Mouse (Mus musculus) stomach, embryonic 14.5 days (tissue): ENCODE data around the gene Hoxc4. TPM values are rescaled to one million over a fixed set of nuclear protein-coding genes. Genes with fewer than 3 reads are reported as not detected.
A peak's percentile ranks its signal among the peaks of the same experiment; 100 is the strongest.

Source experiments
- ATAC-seq: fragments of 200-750 bp; cut with Nextera tagmentation; 2 replicates; pipeline ENCODE4 v1.8.0; 2017; ENCODE audit warnings: low read depth, moderate TSS enrichment; ENCODE audit not compliant: insufficient number of reproducible peaks, insufficient read depth, low FRiP score
- H3K27ac ChIP-seq: fragments of 300-500 bp; sonication (generic); 2 replicates; pipeline ENCODE4 v1.5.1; 2014; ENCODE audit warnings: mild to moderate bottlenecking, low read length, moderate library complexity, mixed read lengths
- H3K27me3 ChIP-seq: fragments of 300-500 bp; sonication (generic); 2 replicates; pipeline ENCODE4 v1.6.1; 2014; ENCODE audit warnings: low read length, control low read depth, mixed read lengths; ENCODE audit not compliant: control insufficient read depth, insufficient read depth
- H3K36me3 ChIP-seq: fragments of 300-500 bp; sonication (generic); 2 replicates; pipeline ENCODE4 v1.6.1; 2014; ENCODE audit warnings: mild to moderate bottlenecking, control low read depth, low read length, moderate library complexity, mixed read lengths; ENCODE audit not compliant: control insufficient read depth, insufficient read depth
- H3K4me1 ChIP-seq: fragments of 300-500 bp; sonication (generic); 2 replicates; pipeline ENCODE4 v1.6.1; 2014; ENCODE audit warnings: low read length, control low read depth, mixed read lengths; ENCODE audit not compliant: control insufficient read depth, insufficient read depth
- H3K4me2 ChIP-seq: fragments of 300-500 bp; sonication (generic); replicated peaks from 2 replicates; pipeline ENCODE4 v1.6.1; 2014; ENCODE audit warnings: low read depth, low read length, control low read depth
- H3K4me3 ChIP-seq: fragments of 300-500 bp; sonication (generic); 2 replicates; pipeline ENCODE4 v1.5.1; 2014; ENCODE audit warnings: low read depth, low read length, control low read depth
- H3K9ac ChIP-seq: fragments of 300-500 bp; sonication (generic); replicated peaks from 2 replicates; pipeline ENCODE4 v1.6.1; 2014; ENCODE audit warnings: low read depth, mild to moderate bottlenecking, control low read depth, low read length, moderate library complexity, mixed read lengths
- H3K9me3 ChIP-seq: fragments of 300-500 bp; sonication (generic); 2 replicates; pipeline ENCODE4 v1.6.1; 2016; ENCODE audit warnings: low read depth, low read length, control low read depth; ENCODE audit not compliant: control insufficient read depth
- WGBS: fragments of 180-500 bp; shearing (Covaris S2); extraction: QIAGEN DNeasy Blood & Tissue Kit; methylation state at CpG from one replicate; pipeline ENCODE4 v1.1.7; 2014; 5-methylcytosine and 5-hydroxymethylcytosine counted together
- polyA plus RNA-seq: library from polyadenylated mRNA; unstranded; fragments of >200 nt; fragmentation: Nextera tagmentation; extraction: Ambion mirVana; gene quantifications from 2 replicates; pipeline ENCODE4 v1.2.1, GENCODE M21; 2014

Hoxc4 gene
- polyA plus RNA-seq, 1 experiment from 2014 or later, result 23.4 TPM

GRCm38 (mm10) chr15:102976631-102977422 lies 41.9 kb upstream of the Hoxc4 start:
- ATAC-seq, result no peak
- Histone ChIP-seq H3K4me1 (0 out of 2 replicates have a peak, but pooled peaks cover 2% of the 10 kb centered on the region), H3K36me3 (no peaks in the 10 kb centered on the region), H3K4me2 (no peak overlapping the region), H3K27ac (no peak overlapping the region), H3K9ac (no peak overlapping the region), H3K27me3 (peaks cover 84% of the 10 kb centered on the region), H3K4me3 (no peak overlapping the region; the same call in 1 of the 2 replicates), H3K9me3 (no peaks in the 10 kb centered on the region)
- WGBS, result 1% methylated on average over 37 of the region's 37 CpGs

GRCm38 (mm10) chr15:102977423-102977974 lies 41.2 kb upstream of the Hoxc4 start:
- 0 out of 2 replicates have a peak, but pooled peaks cover 2% of the 10 kb centered on the region for H3K4me1 ChIP-seq
- no peak for ATAC-seq
- H3K27ac ChIP-seq, result no peak overlapping the region
- no peaks in the 10 kb centered on the region for H3K9me3 ChIP-seq
- peaks cover 78% of the 10 kb centered on the region for H3K27me3 ChIP-seq
- H3K4me3 ChIP-seq, result no peak overlapping the region; the same call in 1 of the 2 replicates
- 3% methylated on average over 16 of the region's 16 CpGs for WGBS
- H3K9ac ChIP-seq, result no peak overlapping the region
- H3K36me3 ChIP-seq, result no peaks in the 10 kb centered on the region
- H3K4me2 ChIP-seq, result no peak overlapping the region

DNA sequence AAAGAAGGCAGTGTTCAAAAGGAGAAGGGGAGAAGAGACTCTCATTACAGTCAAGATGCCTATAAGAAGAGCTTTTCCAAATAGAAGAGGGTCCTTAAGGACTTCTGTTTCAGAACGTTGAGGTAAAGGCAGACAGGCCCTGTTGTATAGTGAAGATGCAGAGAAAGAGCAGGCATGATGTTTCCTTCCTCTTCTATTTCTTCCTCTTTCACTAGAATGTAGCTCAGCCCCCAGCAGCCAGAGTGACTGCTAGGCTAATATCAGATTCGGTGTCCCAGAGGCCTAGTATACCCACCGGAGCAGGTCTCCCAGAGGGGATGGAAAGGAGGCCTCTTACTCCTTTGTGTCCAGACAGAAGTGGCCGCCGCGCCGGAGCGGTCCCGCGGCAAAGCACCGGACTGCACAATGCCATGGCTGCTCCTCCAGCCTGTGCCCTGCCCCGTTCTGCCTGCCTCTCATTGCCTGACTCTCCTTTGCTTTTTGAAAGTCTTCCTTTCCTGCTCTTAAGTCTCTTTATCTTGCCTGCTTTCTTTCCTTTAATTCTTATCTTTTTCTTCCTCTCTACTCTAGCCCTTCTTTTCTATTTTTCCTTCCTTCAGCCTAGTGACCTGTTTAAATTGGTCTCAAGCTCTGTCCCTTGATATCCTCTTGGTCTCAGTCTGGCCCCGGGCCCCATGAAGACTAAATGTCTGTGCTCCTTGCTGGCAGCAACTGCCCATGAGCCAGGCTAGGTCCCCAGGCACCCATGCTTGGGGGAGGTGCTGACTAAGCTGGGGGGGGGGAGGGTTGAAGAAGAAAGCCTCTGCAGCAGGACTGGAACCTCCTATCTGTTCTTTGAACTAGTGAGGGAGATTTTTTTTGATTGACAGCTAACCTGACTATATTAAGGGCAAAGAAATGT lies 39.9 kb upstream of the Hoxc4 start:
- H3K27me3 ChIP-seq, result peaks cover 74% of the 10 kb centered on the region
- no peak overlapping the region for H3K4me2 ChIP-seq
- no peak overlapping the region for H3K4me3 ChIP-seq
- H3K4me1 ChIP-seq, result 0 out of 2 replicates have a peak, but pooled peaks cover 2% of the 10 kb centered on the region
- H3K9me3 ChIP-seq, result no peaks in the 10 kb centered on the region
- H3K36me3 ChIP-seq, result no peaks in the 10 kb centered on the region
- H3K9ac ChIP-seq, result no peak overlapping the region
- ATAC-seq, result no peak
- WGBS, result 6% methylated on average over 13 of the region's 13 CpGs
- no peak overlapping the region for H3K27ac ChIP-seq

- ATAC-seq, result no peak
- Histone ChIP-seq H3K4me1 (0 out of 2 replicates have a peak, but pooled peaks cover 2% of the 10 kb centered on the region), H3K9me3 (no peaks in the 10 kb centered on the region), H3K27me3 (peaks cover 72% of the 10 kb centered on the region), H3K27ac (no peak overlapping the region), H3K36me3 (no peaks in the 10 kb centered on the region), H3K9ac (no peak overlapping the region), H3K4me2 (no peak overlapping the region), H3K4me3 (no peak overlapping the region)
- WGBS, result 4% methylated on average over 1 of the region's 1 CpGs
These were observed 38.8 kb upstream of the Hoxc4 start for GRCm38 (mm10) chr15:102979936-102980335.

DNA sequence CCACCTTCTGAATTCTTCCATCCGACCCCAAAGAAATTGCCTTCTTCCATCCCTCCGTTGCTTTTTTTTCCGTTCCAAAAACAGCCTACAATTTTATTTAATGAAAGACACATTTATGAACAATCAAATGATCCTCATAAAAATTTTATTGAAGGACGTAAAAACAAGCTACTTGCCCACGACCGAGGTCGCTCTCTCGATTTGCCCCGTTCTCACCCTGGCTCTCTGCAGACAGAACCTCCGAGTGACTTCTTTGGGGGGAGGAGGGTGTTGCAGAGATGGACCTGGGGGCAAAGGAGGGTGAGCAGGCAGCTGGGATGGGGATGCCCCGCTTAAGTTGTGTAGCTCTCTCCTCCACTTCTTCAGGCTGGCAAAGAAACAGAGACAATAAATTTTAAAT lies 38.4 kb upstream of the Hoxc4 start:
- H3K27ac ChIP-seq, result no peak overlapping the region
- H3K4me1 ChIP-seq, result 0 out of 2 replicates have a peak, but pooled peaks cover 2% of the 10 kb centered on the region
- WGBS, result 5% methylated on average over 11 of the region's 11 CpGs
- H3K4me3 ChIP-seq, result no peak overlapping the region
- H3K36me3 ChIP-seq, result no peaks in the 10 kb centered on the region
- H3K9me3 ChIP-seq, result no peaks in the 10 kb centered on the region
- H3K27me3 ChIP-seq, result peaks cover 73% of the 10 kb centered on the region
- H3K4me2 ChIP-seq, result no peak overlapping the region
- no peak overlapping the region for H3K9ac ChIP-seq
- no peak for ATAC-seq

DNA sequence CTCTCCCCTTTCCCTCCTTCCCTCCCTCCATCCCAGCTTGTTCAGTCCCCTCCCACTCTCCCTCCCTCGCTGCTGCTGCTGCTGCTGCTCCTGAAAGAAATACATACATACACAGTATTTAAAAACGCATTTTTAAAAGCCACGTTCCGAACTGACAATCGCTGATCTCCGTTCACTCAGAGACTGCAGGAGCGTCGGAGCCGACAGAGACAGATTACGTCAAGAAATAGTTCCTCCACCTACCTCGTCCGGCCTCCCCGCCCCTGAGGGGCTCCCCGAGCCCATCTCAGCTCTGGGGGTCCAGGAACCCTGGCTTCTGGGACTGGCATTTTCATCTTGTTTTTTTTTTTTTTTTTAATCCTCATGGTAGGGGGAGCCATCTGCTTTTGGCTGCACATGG lies 37.8 kb upstream of the Hoxc4 start:
- under 1% methylated on average over 14 of the region's 14 CpGs for WGBS
- Histone ChIP-seq H3K4me3 (peak overlapping the region; percentile 17; the same call in 1 of the 2 replicates), H3K27me3 (peaks cover 76% of the 10 kb centered on the region), H3K4me1 (0 out of 2 replicates have a peak, but pooled peaks cover 2% of the 10 kb centered on the region), H3K4me2 (no peak overlapping the region; the same call in 1 of the 2 replicates), H3K9ac (no peak overlapping the region), H3K36me3 (no peaks in the 10 kb centered on the region), H3K27ac (no peak overlapping the region), H3K9me3 (no peaks in the 10 kb centered on the region)
- no peak for ATAC-seq

DNA sequence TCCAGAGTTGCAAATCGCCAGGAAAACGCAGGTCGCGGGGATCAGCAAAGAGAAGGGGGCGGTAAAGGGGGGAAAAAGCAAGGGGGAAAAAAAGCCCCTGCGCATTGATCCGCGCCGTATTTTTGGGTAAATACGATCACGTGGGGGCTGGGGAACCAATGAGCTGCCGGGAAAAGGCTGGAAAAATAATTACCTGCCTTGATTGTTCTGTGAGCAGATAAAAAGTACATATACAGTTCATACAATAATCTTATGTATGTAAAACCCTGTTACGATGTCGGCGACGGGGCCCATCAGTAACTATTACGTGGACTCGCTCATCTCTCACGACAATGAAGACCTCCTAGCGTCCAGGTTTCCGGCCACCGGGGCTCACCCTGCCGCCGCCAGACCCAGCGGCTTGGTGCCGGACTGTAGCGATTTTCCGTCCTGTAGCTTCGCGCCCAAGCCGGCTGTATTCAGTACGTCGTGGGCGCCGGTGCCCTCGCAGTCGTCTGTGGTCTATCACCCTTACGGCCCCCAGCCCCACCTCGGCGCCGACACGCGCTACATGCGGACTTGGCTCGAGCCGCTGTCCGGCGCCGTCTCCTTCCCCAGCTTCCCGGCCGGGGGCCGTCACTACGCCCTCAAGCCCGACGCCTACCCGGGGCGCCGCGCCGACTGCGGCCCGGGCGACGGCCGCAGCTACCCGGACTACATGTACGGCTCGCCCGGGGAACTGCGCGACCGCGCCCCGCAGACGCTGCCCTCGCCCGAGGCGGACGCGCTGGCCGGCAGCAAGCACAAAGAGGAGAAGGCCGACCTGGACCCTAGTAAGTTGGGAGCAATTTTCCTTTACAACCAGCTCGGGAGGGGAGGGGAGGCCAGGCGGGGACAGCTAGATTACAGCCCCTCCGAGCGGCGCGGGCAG lies 37.1 kb upstream of the Hoxc4 start:
- peaks cover 78% of the 10 kb centered on the region for H3K27me3 ChIP-seq
- no peaks in the 10 kb centered on the region for H3K9me3 ChIP-seq
- H3K4me3 ChIP-seq, result peak overlapping the region; percentile 17
- no peak overlapping the region for H3K9ac ChIP-seq
- H3K36me3 ChIP-seq, result no peaks in the 10 kb centered on the region
- ATAC-seq, result no peak
- WGBS, result under 1% methylated on average over 88 of the region's 88 CpGs
- peak overlapping the region; percentile 36 for H3K4me2 ChIP-seq
- 0 out of 2 replicates have a peak, but pooled peaks cover 2% of the 10 kb centered on the region for H3K4me1 ChIP-seq
- no peak overlapping the region for H3K27ac ChIP-seq
